Mouse (Mus musculus) kidney, adult 2 months (tissue): Measurements from ENCODE around the gene Fdx1.

ENCODE experiments used
- CTCF ChIP-seq: fragments of 200-500 bp; conservative IDR thresholded peaks from 2 replicates; pipeline ENCODE4 v1.5.1; 2011; ENCODE audit warnings: low read depth, mild to moderate bottlenecking, control low read depth, low read length, moderate library complexity, mixed read lengths; ENCODE audit not compliant: insufficient read depth, insufficient read length
- POLR2A ChIP-seq: fragments of 200-500 bp; IDR thresholded peaks from one replicate; pipeline ENCODE4 v1.6.1; 2011; ENCODE audit warnings: low read depth, low read length, control low read depth

DNA sequence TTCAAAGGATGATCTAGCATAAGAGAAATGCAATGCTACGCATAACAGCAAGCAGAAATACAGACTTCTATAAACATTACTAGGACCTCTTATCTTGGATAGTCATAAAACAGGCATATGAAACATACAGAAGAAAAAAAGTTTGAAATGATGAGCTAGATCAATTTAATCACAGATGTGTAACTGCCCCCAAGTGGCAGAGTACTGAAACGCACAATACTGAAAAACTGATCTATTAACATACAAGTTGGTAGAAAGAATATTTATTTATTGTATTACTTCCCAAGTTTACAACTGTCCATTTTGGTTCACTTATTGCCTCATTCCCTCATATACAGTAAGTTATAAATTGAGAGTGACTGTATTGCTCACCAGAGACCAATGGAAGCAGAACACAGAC, 12.0 kb downstream of the Fdx1 start:
- TF ChIP-seq CTCF (no peak), POLR2A (no peak)
